Mouse (Mus musculus) erythroblast, embryonic 14.5 days (primary cell): ENCODE results near the gene Spag6. TPM values are rescaled to one million over a fixed set of nuclear protein-coding genes. Genes with fewer than 3 reads are reported as not detected.

ENCODE experiments used
- H3K27me3 ChIP-seq: 2 replicates; pipeline ENCODE4 v1.6.1; 2012; ENCODE audit warnings: inconsistent platforms; ENCODE audit not compliant: control insufficient read depth
- H3K36me3 ChIP-seq: 2 replicates; pipeline ENCODE4 v1.6.1; 2012; ENCODE audit warnings: mild to moderate bottlenecking, inconsistent platforms; ENCODE audit not compliant: control insufficient read depth
- H3K4me1 ChIP-seq: 2 replicates; pipeline ENCODE4 v1.6.1; 2012; ENCODE audit warnings: inconsistent platforms; ENCODE audit not compliant: control insufficient read depth
- H3K4me3 ChIP-seq: replicated peaks from 2 replicates; pipeline ENCODE3; 2012; ENCODE audit warnings: moderate library complexity, mild to moderate bottlenecking, inconsistent platforms
- H3K9me3 ChIP-seq: 2 replicates; pipeline ENCODE4 v1.6.1; 2012; ENCODE audit warnings: low read length, inconsistent platforms, mixed read lengths; ENCODE audit not compliant: control insufficient read depth
- GATA1 ChIP-seq: IDR thresholded peaks from 2 replicates; pipeline ENCODE4 v1.6.1; 2012; ENCODE audit warnings: low read length, inconsistent platforms, mixed read lengths
- TAL1 ChIP-seq: IDR thresholded peaks from 3 replicates; pipeline ENCODE4 v1.6.1; 2012; ENCODE audit warnings: low read length, inconsistent platforms, mixed read lengths
- polyA plus RNA-seq: library from polyadenylated mRNA; stranded (reverse); fragments of >175 nt; gene quantifications from 2 replicates; pipeline ENCODE4 v1.2.3, GENCODE M21; 2012

The Spag6 gene
- polyA plus RNA-seq, 1 experiment = not detected

DNA sequence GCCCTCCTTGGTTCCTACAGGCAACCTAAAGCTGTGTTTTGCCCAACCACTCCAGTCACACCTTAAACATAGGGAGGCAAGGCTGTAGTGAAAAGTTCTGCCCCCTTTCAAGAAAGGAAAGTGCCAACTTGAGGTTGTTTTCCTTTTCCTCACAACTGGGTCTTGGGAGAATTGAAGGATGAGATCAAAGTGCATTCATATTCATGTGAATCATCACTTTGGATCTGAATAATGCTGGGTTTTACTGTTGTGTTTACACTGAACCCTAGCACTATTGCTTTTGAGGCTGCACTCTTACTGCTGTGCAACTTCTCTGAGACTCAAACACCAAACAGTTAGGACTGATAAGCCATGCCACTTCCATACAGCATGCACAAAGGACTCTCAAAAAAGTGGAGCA lies 1.8 kb upstream of the Spag6 start:
- peaks cover 100% of the 10 kb centered on the region for H3K27me3 ChIP-seq
- peaks cover 17% of the 10 kb centered on the region; the same call in 1 of the 2 replicates for H3K9me3 ChIP-seq
- TF ChIP-seq TAL1 (no peak), GATA1 (no peak)
- H3K36me3 ChIP-seq = no peaks in the 10 kb centered on the region
- no peak overlapping the region for H3K4me3 ChIP-seq
- peaks cover 22% of the 10 kb centered on the region for H3K4me1 ChIP-seq

DNA sequence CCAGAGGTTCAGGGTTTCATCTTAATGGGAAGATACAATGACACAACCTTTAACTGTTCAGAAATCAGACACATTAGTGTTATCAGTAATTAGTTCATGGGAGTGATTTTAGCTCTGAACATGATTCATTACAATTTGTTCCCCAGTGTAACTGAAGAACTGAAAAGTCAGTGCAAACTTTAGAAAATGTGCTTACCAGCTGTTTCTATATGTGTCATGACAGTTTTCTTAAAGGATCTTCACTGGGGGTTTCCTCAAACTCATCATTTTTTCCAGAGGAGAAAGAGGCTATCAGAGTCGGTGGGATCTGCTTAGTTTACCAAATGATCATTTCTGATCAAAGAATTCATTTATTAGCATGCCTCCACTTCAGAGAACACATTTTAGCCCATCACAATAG lies 1.3 kb upstream of the Spag6 start:
- peaks cover 100% of the 10 kb centered on the region for H3K27me3 ChIP-seq
- peaks cover 22% of the 10 kb centered on the region for H3K4me1 ChIP-seq
- H3K4me3 ChIP-seq = no peak overlapping the region
- peaks cover 17% of the 10 kb centered on the region; the same call in 1 of the 2 replicates for H3K9me3 ChIP-seq
- no peak for TF ChIP-seq GATA1
- H3K36me3 ChIP-seq = no peaks in the 10 kb centered on the region

DNA sequence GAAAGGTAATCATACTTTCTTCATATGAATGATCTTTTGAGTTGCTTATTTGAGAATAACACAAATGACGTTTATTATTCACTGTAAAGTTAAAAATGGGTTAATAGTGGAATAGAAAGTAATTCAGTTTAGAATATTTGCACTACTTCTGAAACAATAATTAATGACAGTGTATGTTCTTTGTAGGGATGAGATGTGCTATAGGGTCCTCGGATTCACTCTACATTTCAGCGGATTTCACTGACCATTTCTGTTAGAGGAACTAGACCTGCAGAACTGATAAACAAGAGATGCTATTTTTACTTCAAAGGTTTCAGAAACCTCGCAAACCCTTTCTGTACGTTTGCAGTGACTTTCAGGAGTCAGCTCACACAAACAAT lies 351 bp upstream of the Spag6 start:
- TF ChIP-seq TAL1 (no peak), GATA1 (no peak)
- H3K36me3 ChIP-seq = no peaks in the 10 kb centered on the region
- H3K4me3 ChIP-seq = no peak overlapping the region
- peaks cover 18% of the 10 kb centered on the region; the same call in 1 of the 2 replicates for H3K9me3 ChIP-seq
- peaks cover 22% of the 10 kb centered on the region for H3K4me1 ChIP-seq
- H3K27me3 ChIP-seq = peaks cover 100% of the 10 kb centered on the region

DNA sequence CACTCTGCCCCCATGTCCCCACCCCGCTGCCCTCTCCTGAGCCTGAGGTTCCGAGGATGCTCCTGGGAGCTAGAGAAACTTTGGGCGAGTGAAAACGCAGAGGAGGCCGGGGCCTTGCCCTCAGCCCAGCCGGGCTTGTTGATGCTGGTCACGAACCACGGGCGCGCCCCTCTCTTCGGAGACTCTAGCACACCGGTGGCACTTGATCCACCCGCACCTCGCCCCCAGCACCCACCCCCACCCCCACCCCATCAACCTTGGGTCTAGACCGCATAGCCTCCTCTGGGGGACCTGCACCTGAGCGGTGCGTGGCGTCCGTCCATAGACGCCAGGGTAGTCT lies 749 bp downstream of the Spag6 start:
- Histone ChIP-seq H3K36me3 (no peaks in the 10 kb centered on the region), H3K4me1 (peaks cover 12% of the 10 kb centered on the region), H3K4me3 (peak overlapping the region; percentile 61), H3K27me3 (peaks cover 100% of the 10 kb centered on the region), H3K9me3 (peaks cover 12% of the 10 kb centered on the region; the same call in 1 of the 2 replicates)
- TF ChIP-seq GATA1 (no peak), TAL1 (no peak)

DNA sequence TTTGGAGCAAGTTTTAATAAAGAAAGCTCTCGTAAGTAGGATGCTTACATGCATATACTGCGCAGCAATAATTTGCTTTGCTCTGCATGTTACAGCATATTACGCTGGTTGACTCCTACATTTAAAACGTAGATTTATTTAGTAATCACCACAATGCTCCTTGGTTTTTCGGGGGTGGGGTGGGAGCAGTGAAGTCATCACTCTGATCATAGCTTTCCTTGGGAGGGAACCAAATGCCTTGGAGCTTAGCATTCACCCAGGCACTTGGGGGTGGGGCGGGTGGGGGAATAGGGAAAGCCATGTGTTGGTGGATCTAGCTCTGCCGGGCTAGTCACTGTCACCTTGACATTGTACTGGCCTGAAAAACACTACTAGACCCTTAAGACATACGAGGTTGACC lies 1.3 kb downstream of the Spag6 start:
- H3K4me1 ChIP-seq = peaks cover 8% of the 10 kb centered on the region
- H3K4me3 ChIP-seq = no peak overlapping the region
- peaks cover 100% of the 10 kb centered on the region for H3K27me3 ChIP-seq
- TF ChIP-seq GATA1 (no peak), TAL1 (no peak)
- H3K9me3 ChIP-seq = peaks cover 9% of the 10 kb centered on the region; the same call in 1 of the 2 replicates
- no peaks in the 10 kb centered on the region for H3K36me3 ChIP-seq

DNA sequence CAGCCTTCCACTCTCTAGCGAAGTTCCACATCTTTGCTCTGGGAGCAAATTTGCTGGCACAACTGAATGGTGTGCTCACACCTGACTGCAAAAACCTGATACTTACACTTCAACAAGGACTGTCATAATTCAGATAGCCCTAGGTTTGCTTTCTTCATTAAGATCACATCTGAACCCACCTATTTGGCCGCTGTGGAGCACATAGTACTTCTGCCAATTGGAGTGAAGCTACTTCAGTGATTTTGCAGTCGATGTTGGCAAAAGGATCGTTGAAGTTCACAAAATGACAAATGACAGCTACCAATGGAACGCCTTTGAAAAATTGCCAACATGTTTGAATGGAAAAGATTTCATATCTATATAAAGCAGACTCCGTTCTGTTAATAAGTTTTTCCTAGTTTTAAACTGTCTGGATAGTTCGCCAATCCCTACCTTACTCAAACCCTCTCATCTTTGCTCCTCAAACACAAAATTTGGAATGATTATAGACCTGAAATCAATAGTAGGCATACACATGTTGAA lies 1.9 kb downstream of the Spag6 start:
- no peak for TF ChIP-seq GATA1
- no peak for TF ChIP-seq TAL1
- Histone ChIP-seq H3K4me1 (peaks cover 6% of the 10 kb centered on the region), H3K9me3 (peaks cover 5% of the 10 kb centered on the region; the same call in 1 of the 2 replicates), H3K4me3 (no peak overlapping the region), H3K27me3 (peaks cover 100% of the 10 kb centered on the region), H3K36me3 (no peaks in the 10 kb centered on the region)

DNA sequence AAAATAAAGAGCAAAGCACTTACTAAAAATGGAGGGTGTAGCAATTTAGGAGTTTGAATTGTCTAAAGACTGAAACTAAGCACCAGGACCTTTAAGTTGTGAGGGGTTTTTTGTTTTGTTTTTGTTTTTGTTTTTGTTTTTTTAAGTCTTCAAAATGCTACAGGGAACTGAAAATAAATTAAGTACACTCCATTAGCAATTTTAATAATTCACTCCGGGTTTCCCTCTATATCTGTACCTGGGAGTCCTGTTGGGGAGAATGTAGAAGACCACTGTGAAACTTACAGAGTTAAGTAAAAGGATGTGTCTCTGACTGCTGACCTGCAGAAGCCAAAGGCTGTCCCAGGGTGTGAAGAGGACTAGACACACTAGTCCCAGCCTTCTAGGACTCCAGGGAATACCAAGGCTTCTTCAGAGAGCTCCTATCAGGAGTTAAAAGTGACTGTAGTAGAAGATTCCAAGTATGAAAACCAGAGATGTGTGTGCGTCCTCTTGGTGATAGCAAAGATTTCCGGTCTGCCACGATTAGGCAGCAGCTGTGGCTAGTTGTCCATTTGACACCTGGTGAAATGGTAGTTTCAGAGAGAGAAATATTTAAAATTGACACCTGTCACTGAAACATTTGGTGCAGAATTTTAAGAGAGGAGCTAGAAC lies 3.9 kb downstream of the Spag6 start:
- H3K4me3 ChIP-seq = no peak overlapping the region
- no peaks in the 10 kb centered on the region for H3K36me3 ChIP-seq
- TF ChIP-seq TAL1 (no peak), GATA1 (no peak)
- H3K4me1 ChIP-seq = peaks cover 6% of the 10 kb centered on the region
- peaks cover 99% of the 10 kb centered on the region for H3K27me3 ChIP-seq
- peaks cover 5% of the 10 kb centered on the region; the same call in 1 of the 2 replicates for H3K9me3 ChIP-seq

DNA sequence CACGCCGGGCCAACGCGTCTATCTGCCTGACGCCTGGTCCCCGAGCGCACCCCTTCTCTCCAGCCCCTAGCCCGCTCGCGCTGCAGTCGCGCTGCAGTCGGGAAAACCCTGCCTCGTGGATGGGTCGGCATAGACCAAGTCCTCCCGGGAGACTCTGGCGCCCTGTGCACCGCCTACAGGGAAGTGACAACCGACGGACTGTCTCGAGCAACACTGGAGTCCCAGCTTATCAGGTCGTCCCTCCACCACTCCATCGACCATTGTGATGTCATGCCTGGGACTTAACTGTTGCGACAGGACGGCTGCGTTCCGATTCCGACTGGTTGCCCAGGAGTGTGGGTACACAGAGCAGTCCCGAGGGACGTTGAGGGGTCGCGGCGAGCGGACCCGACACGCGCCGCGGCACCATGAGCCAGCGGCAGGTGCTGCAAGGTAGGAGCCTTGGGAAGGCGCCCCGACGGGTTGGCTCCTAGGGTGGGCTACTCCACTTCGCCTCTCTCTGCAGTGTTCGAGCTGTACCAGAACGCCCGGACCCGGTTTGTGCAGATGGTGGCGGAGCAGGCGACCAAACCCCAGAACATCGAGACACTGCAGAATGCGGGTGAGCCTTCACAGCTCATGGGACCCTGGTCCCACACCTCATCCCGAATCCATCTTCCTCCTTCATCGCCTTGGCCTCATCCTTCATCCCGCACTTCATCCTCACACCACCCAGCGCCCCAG lies 5.0 kb downstream of the Spag6 start:
- H3K36me3 ChIP-seq = no peaks in the 10 kb centered on the region
- peaks cover 6% of the 10 kb centered on the region for H3K4me1 ChIP-seq
- no peak overlapping the region for H3K4me3 ChIP-seq
- peaks cover 93% of the 10 kb centered on the region for H3K27me3 ChIP-seq
- no peak for TF ChIP-seq GATA1
- no peak for TF ChIP-seq TAL1
- peaks cover 5% of the 10 kb centered on the region; the same call in 1 of the 2 replicates for H3K9me3 ChIP-seq

DNA sequence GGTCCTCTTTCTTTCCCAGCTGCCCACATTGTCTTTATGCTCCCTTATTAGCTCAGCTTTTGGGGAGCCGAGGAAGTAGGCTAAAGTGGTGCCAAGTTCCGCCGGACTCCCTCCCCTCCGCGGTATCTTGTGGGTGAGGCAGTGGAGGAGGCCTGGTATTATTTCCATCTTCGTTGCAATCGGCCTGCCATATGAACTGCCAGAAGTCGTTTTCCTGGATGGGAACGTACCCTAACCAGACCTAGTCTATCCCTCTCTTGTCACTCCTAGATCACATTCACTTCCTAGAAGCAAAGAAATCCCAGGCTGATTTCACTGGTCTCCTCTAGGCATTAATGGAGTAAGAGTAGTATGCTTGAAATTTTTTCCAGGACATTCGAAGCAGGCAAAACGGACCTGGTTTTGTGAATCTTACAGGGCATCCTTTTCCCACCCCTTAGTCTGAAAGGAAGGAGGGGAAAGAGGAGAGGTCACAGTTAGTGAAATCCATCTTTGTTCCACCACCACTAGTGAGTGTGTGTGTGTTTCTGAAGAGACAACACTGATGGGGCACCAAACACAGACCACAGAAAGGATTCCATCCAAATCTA lies 5.7 kb downstream of the Spag6 start:
- no peak for TF ChIP-seq GATA1
- TF ChIP-seq TAL1 = no peak
- no peaks in the 10 kb centered on the region for H3K36me3 ChIP-seq
- H3K4me1 ChIP-seq = no peaks in the 10 kb centered on the region; the same call in 1 of the 2 replicates
- no peak overlapping the region for H3K4me3 ChIP-seq
- peaks cover 90% of the 10 kb centered on the region for H3K27me3 ChIP-seq
- peaks cover 5% of the 10 kb centered on the region; the same call in 1 of the 2 replicates for H3K9me3 ChIP-seq
